Mouse (Mus musculus): Measurements from ENCODE around the gene Filip1. TPM values are rescaled to one million over a fixed set of nuclear protein-coding genes. Genes with fewer than 3 reads are reported as not detected.
A peak's percentile ranks its signal among the peaks of the same experiment; 100 is the strongest.

The Filip1 gene
- polyA plus RNA-seq, 1 experiment from 2014 or later = 10.1 TPM

- no peak overlapping the region for H3K4me2 ChIP-seq (replicated peaks; ENCODE audit: low read depth, low read length)
- H3K9me3 ChIP-seq (ENCODE audit: low read length) = no peaks in the 10 kb centered on the region
- 0 out of 2 replicates have a peak, but pooled peaks cover 3% of the 10 kb centered on the region for H3K4me1 ChIP-seq (ENCODE audit: insufficient read depth, low read depth, low read length)
- DNase-seq (ENCODE audit: low spot score) (peak; percentile 47), ATAC-seq (peak; percentile 41; the same call in 1 of the 2 replicates)
- H3K27me3 ChIP-seq (replicated peaks; ENCODE audit: insufficient read depth, low read length) = no peaks in the 10 kb centered on the region
- no peak overlapping the region for H3K4me3 ChIP-seq (ENCODE audit: low read depth, low read length)
- no peaks in the 10 kb centered on the region for H3K36me3 ChIP-seq (ENCODE audit: insufficient read depth, low read length)
- TF ChIP-seq EP300 (IDR thresholded peaks at IDR 0.05) (no peak), CTCF (IDR thresholded peaks at IDR 0.05) (no peak)
- no peak overlapping the region for H3K27ac ChIP-seq (ENCODE audit: low read length)
- WGBS = 57% methylated on average over 10 of the region's 10 CpGs
- H3K9ac ChIP-seq (replicated peaks; ENCODE audit: low read depth) = no peak overlapping the region
These were observed 68.7 kb downstream of the Filip1 start for GRCm38 (mm10) chr9:79943986-79944385.

- Histone ChIP-seq H3K4me2 (replicated peaks; ENCODE audit: low read depth, low read length) (no peak overlapping the region), H3K4me3 (ENCODE audit: low read depth, low read length) (no peak overlapping the region), H3K36me3 (ENCODE audit: insufficient read depth, low read length) (no peaks in the 10 kb centered on the region), H3K27me3 (replicated peaks; ENCODE audit: insufficient read depth, low read length) (no peaks in the 10 kb centered on the region), H3K27ac (ENCODE audit: low read length) (no peak overlapping the region), H3K4me1 (ENCODE audit: insufficient read depth, low read depth, low read length) (no peaks in the 10 kb centered on the region), H3K9ac (replicated peaks; ENCODE audit: low read depth) (no peak overlapping the region), H3K9me3 (ENCODE audit: low read length) (no peaks in the 10 kb centered on the region)
- no peak for TF ChIP-seq EP300 (IDR thresholded peaks at IDR 0.05)
- no peak for TF ChIP-seq CTCF (IDR thresholded peaks at IDR 0.05)
- DNase-seq (ENCODE audit: low spot score) (peak; percentile 33), ATAC-seq (peak; percentile 56)
- WGBS = 51% methylated on average over 11 of the region's 11 CpGs
These were observed 74.0 kb downstream of the Filip1 start for GRCm38 (mm10) chr9:79938416-79939206.

GRCm38 (mm10) chr9:79937570-79937969, 75.1 kb downstream of the Filip1 start:
- 82% methylated on average over 6 of the region's 6 CpGs for WGBS
- TF ChIP-seq CTCF (IDR thresholded peaks at IDR 0.05) (no peak), EP300 (IDR thresholded peaks at IDR 0.05) (no peak)

GRCm38 (mm10) chr9:79932578-79932977, 80.1 kb downstream of the Filip1 start:
- no peaks in the 10 kb centered on the region for H3K4me1 ChIP-seq (ENCODE audit: insufficient read depth, low read depth, low read length)
- H3K4me3 ChIP-seq (ENCODE audit: low read depth, low read length) = no peak overlapping the region
- no peak overlapping the region for H3K4me2 ChIP-seq (replicated peaks; ENCODE audit: low read depth, low read length)
- no peak for TF ChIP-seq EP300 (IDR thresholded peaks at IDR 0.05)
- no peak for TF ChIP-seq CTCF (IDR thresholded peaks at IDR 0.05)
- WGBS = 93% methylated on average over 5 of the region's 5 CpGs
- no peaks in the 10 kb centered on the region for H3K9me3 ChIP-seq (ENCODE audit: low read length)
- no peak overlapping the region for H3K9ac ChIP-seq (replicated peaks; ENCODE audit: low read depth)
- H3K27ac ChIP-seq (ENCODE audit: low read length) = no peak overlapping the region
- no peak for ATAC-seq
- H3K36me3 ChIP-seq (ENCODE audit: insufficient read depth, low read length) = no peaks in the 10 kb centered on the region
- no peaks in the 10 kb centered on the region for H3K27me3 ChIP-seq (replicated peaks; ENCODE audit: insufficient read depth, low read length)
- no peak for DNase-seq (ENCODE audit: low spot score)

More at GRCm38 (mm10) chr9:79937570-79937969, 75.1 kb downstream of the Filip1 start:
- DNase-seq (ENCODE audit: low spot score) = no peak
- Histone ChIP-seq H3K36me3 (ENCODE audit: insufficient read depth, low read length) (no peaks in the 10 kb centered on the region), H3K4me3 (ENCODE audit: low read depth, low read length) (no peak overlapping the region), H3K4me1 (ENCODE audit: insufficient read depth, low read depth, low read length) (no peaks in the 10 kb centered on the region), H3K27ac (ENCODE audit: low read length) (no peak overlapping the region), H3K9me3 (ENCODE audit: low read length) (no peaks in the 10 kb centered on the region), H3K27me3 (replicated peaks; ENCODE audit: insufficient read depth, low read length) (no peaks in the 10 kb centered on the region), H3K9ac (replicated peaks; ENCODE audit: low read depth) (no peak overlapping the region), H3K4me2 (replicated peaks; ENCODE audit: low read depth, low read length) (no peak overlapping the region)
- no peak for ATAC-seq

- DNase-seq (ENCODE audit: low spot score) = no peak
- 69% methylated on average over 3 of the region's 3 CpGs for WGBS
- no peak overlapping the region for H3K4me2 ChIP-seq (replicated peaks; ENCODE audit: low read depth, low read length)
- no peak overlapping the region for H3K4me3 ChIP-seq (ENCODE audit: low read depth, low read length)
- H3K27ac ChIP-seq (ENCODE audit: low read length) = no peak overlapping the region
- H3K27me3 ChIP-seq (replicated peaks; ENCODE audit: insufficient read depth, low read length) = no peaks in the 10 kb centered on the region
- no peak for TF ChIP-seq EP300 (IDR thresholded peaks at IDR 0.05)
- TF ChIP-seq CTCF (IDR thresholded peaks at IDR 0.05) = no peak
- no peaks in the 10 kb centered on the region for H3K9me3 ChIP-seq (ENCODE audit: low read length)
- H3K9ac ChIP-seq (replicated peaks; ENCODE audit: low read depth) = no peak overlapping the region
- no peak for ATAC-seq
- no peaks in the 10 kb centered on the region for H3K4me1 ChIP-seq (ENCODE audit: insufficient read depth, low read depth, low read length)
- no peaks in the 10 kb centered on the region for H3K36me3 ChIP-seq (ENCODE audit: insufficient read depth, low read length)
These were observed 84.6 kb downstream of the Filip1 start for GRCm38 (mm10) chr9:79928092-79928491.

GRCm38 (mm10) chr9:79927156-79927870, 85.3 kb downstream of the Filip1 start:
- TF ChIP-seq CTCF (IDR thresholded peaks at IDR 0.05) = no peak
- peak overlapping the region; percentile 25; the same call in 1 of the 2 replicates for H3K4me2 ChIP-seq (replicated peaks; ENCODE audit: low read depth, low read length)
- no peaks in the 10 kb centered on the region for H3K27me3 ChIP-seq (replicated peaks; ENCODE audit: insufficient read depth, low read length)
- no peaks in the 10 kb centered on the region for H3K36me3 ChIP-seq (ENCODE audit: insufficient read depth, low read length)
- DNase-seq (ENCODE audit: low spot score) (peak; percentile 44), ATAC-seq (peak; percentile 49; the same call in 1 of the 2 replicates)
- peak overlapping the region; percentile 47 for H3K27ac ChIP-seq (ENCODE audit: low read length)
- WGBS = 66% methylated on average over 21 of the region's 21 CpGs
- H3K4me3 ChIP-seq (ENCODE audit: low read depth, low read length) = no peak overlapping the region
- no peak overlapping the region for H3K9ac ChIP-seq (replicated peaks; ENCODE audit: low read depth)
- no peaks in the 10 kb centered on the region for H3K9me3 ChIP-seq (ENCODE audit: low read length)
- no peaks in the 10 kb centered on the region for H3K4me1 ChIP-seq (ENCODE audit: insufficient read depth, low read depth, low read length)
